Mouse (Mus musculus) hindbrain, embryonic 10.5 days (tissue): Measurements from ENCODE around the gene Arl4d. TPM values are rescaled to one million over a fixed set of nuclear protein-coding genes. Genes with fewer than 3 reads are reported as not detected.
"Not testable (repeated sequence)": the region's sequence is repeated elsewhere in the genome, so short reads cannot be mapped to it uniquely, and the experiment has no call there.

ENCODE experiments used
- DNase-seq: peaks from one replicate; pipeline ENCODE4 v3.0.0-alpha.2; 2017; ENCODE audit warnings: low spot score
- H3K27ac ChIP-seq: fragments of 300-500 bp; sonication (generic); 2 replicates; pipeline ENCODE4 v1.5.1; 2016; ENCODE audit warnings: mild to moderate bottlenecking, moderate library complexity
- H3K27me3 ChIP-seq: fragments of 300-500 bp; sonication (generic); 2 replicates; pipeline ENCODE4 v1.6.1; 2016; ENCODE audit warnings: mild to moderate bottlenecking; ENCODE audit not compliant: poor library complexity, insufficient read depth, severe bottlenecking
- H3K36me3 ChIP-seq: fragments of 300-500 bp; sonication (generic); 2 replicates; pipeline ENCODE4 v1.6.1; 2016; ENCODE audit warnings: mild to moderate bottlenecking, moderate library complexity
- H3K4me1 ChIP-seq: fragments of 300-500 bp; sonication (generic); replicated peaks from 2 replicates; pipeline ENCODE4 v1.6.1; 2016; ENCODE audit warnings: mild to moderate bottlenecking
- H3K4me3 ChIP-seq: fragments of 300-500 bp; sonication (generic); 2 replicates; pipeline ENCODE4 v1.5.1; 2016; ENCODE audit warnings: mild to moderate bottlenecking, moderate library complexity
- H3K9me3 ChIP-seq: fragments of 300-500 bp; sonication (generic); 2 replicates; pipeline ENCODE4 v1.6.1; 2016; ENCODE audit warnings: mild to moderate bottlenecking, moderate library complexity
- WGBS: fragments of 180-500 bp; shearing (Covaris S2); methylation state at CpG from one replicate; pipeline ENCODE4 v1.1.7; 2016; 5-methylcytosine and 5-hydroxymethylcytosine counted together
- polyA plus RNA-seq: library from polyadenylated mRNA; unstranded; fragments of >200 nt; fragmentation: Nextera tagmentation; extraction: Ambion mirVana; gene quantifications from 2 replicates; pipeline ENCODE4 v1.2.1, GENCODE M21; 2016

The Arl4d gene
- polyA plus RNA-seq, 1 experiment from 2014 or later = 9.4 TPM

DNA sequence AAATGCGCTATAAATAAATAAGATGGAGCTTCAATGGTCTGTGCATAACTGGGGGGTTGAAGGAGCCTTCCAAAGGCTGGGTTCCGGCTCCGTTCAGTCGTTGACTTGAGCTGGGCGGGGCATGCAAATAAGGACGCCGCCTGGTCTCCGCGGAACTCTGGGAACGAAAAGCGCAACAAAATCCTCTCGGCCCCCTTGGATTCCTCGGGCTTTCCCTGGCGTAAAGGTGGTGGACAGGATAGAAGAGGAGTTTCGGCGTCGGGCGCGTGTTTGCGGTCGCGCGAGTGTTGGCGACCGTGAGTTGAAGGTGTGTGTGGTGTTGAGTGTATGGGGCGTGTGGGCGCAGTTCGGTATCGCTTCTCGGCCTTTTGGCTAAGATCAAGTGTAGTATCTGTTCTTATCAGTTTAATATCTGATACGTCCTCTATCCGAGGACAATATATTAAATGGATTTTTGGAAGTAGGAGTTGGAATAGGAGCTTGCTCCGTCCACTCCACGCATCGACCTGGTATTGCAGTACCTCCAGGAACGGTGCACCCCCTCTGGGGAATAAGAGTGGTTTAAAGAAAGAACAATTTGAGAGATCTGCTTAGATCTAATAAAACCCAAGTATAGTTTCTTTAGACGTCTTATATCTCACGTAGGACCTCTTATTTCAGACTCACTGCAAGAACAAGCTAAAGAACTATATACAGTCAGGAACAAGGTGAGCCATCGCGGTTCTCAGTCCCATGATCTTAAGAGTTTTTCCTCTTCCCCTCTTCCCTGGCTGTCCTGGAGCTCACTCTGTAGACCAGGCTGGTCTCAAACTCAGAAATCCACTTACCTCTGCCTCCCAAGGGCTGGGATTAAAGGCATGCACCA, 7.2 kb upstream of the Arl4d start:
- WGBS = under 1% methylated on average over 39 of the region's 40 CpGs
- H3K9me3 ChIP-seq, H3K4me1 ChIP-seq, H3K27me3 ChIP-seq, H3K36me3 ChIP-seq: not testable (repeated sequence)
- H3K4me3 ChIP-seq = peak overlapping the region; percentile 40
- DNase-seq = peak; percentile 85
- peak overlapping the region; percentile 98 for H3K27ac ChIP-seq

DNA sequence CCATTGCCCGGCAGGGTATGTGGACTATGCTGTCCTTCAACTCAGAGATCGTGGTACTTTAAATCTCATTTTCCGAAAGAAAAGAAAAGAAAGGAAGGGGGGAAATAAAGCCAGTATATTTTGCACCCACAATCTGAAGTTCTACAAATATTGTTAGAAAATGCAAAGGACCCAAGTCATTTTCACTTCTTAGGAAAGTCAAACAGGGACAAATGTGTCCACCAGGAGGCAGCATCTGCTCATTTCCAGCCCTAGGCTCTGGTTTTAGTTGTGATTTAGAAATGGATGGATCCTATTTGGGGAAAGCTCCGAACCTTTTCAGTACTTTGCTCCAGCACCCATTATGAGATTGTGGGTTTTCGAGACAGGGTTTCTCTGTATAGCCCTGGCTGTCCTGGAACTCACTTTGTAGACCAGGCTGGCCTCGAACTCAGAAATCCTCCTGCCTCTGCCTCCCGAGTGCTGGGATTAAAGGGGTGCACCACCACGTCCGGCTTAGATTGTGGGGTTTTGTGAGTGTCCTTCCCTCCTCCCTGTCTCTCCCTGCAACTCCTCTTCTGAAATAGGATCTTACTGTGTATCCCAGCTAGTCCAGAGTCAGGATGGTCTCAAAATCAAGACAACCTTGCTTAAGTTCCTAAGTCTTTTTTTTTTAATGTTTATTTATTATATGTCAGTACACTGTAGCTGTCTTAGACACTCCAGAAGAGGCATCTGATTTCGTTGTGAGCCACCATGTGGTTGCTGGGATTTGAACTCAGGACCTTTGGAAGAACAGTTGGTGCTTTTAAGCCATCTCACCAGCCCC, 6.4 kb upstream of the Arl4d start:
- H3K4me3 ChIP-seq = no peak overlapping the region
- no peaks in the 10 kb centered on the region for H3K9me3 ChIP-seq
- H3K27ac ChIP-seq = peak overlapping the region; percentile 45; the same call in 1 of the 2 replicates
- H3K36me3 ChIP-seq = no peaks in the 10 kb centered on the region
- H3K27me3 ChIP-seq = 0 out of 2 replicates have a peak, but pooled peaks cover 5% of the 10 kb centered on the region
- peaks cover 8% of the 10 kb centered on the region for H3K4me1 ChIP-seq
- WGBS = 40% methylated on average over 10 of the region's 10 CpGs
- DNase-seq = peak; percentile 69

GRCm38 (mm10) chr11:101661191-101661590, 4.2 kb upstream of the Arl4d start:
- 77% methylated on average over 7 of the region's 7 CpGs for whole genome bisulfite sequencing
- Histone ChIP-seq H3K27ac (no peak overlapping the region), H3K4me1 (peaks cover 20% of the 10 kb centered on the region), H3K9me3 (no peaks in the 10 kb centered on the region), H3K27me3 (peaks cover under 1% of the 10 kb centered on the region; the same call in 1 of the 2 replicates), H3K36me3 (no peaks in the 10 kb centered on the region), H3K4me3 (no peak overlapping the region)
- DNase-seq = no peak

- peaks cover 7% of the 10 kb centered on the region for H3K27me3 ChIP-seq
- 74% methylated on average over 5 of the region's 5 CpGs for WGBS
Observed at GRCm38 (mm10) chr11:101661786-101662185, 3.6 kb upstream of the Arl4d start.

GRCm38 (mm10) chr11:101663229-101664027, 1.9 kb upstream of the Arl4d start:
- Histone ChIP-seq H3K36me3 (no peaks in the 10 kb centered on the region), H3K27ac (no peak overlapping the region), H3K27me3 (peaks cover 13% of the 10 kb centered on the region), H3K4me1 (peaks cover 29% of the 10 kb centered on the region), H3K4me3 (no peak overlapping the region), H3K9me3 (no peaks in the 10 kb centered on the region)
- DNase-seq = no peak
- WGBS = 68% methylated on average over 11 of the region's 11 CpGs

More at GRCm38 (mm10) chr11:101661786-101662185, 3.6 kb upstream of the Arl4d start:
- Histone ChIP-seq H3K27ac (no peak overlapping the region), H3K4me3 (no peak overlapping the region), H3K9me3 (no peaks in the 10 kb centered on the region), H3K4me1 (peaks cover 25% of the 10 kb centered on the region), H3K36me3 (no peaks in the 10 kb centered on the region)
- no peak for DNase-seq

GRCm38 (mm10) chr11:101665636-101665992, 273 bp downstream of the Arl4d start:
- WGBS = 1% methylated on average over 24 of the region's 24 CpGs

DNA sequence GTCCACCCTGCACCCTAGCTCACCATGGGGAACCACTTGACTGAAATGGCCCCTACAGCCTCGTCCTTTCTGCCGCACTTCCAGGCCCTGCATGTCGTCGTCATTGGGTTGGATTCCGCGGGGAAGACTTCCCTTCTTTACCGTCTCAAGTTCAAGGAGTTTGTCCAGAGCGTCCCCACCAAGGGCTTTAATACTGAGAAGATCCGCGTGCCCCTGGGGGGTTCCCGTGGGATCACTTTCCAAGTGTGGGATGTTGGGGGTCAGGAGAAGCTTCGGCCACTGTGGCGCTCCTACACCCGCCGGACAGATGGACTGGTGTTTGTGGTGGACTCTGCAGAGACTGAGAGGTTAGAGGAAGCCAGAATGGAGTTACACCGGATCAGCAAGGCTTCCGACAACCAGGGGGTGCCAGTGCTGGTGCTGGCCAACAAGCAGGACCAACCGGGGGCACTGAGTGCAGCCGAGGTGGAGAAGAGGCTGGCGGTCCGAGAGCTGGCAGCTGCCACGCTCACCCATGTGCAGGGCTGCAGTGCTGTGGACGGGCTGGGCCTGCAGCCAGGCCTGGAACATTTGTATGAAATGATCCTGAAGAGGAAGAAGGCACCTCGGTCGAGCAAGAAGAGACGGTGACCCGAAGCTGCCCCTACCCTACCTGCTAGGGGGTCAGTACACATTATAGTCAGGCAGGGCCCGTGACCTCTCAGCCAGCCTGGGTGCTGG, 1.4 kb downstream of the Arl4d start:
- H3K27me3 ChIP-seq = peaks cover 13% of the 10 kb centered on the region
- DNase-seq = no peak
- no peaks in the 10 kb centered on the region for H3K36me3 ChIP-seq
- no peaks in the 10 kb centered on the region for H3K9me3 ChIP-seq
- peak overlapping the region; percentile 29; the same call in 1 of the 2 replicates for H3K27ac ChIP-seq
- WGBS = 80% methylated on average over 28 of the region's 28 CpGs
- peak overlapping the region; percentile 30 for H3K4me3 ChIP-seq
- peaks cover 41% of the 10 kb centered on the region for H3K4me1 ChIP-seq

More at GRCm38 (mm10) chr11:101665636-101665992, 273 bp downstream of the Arl4d start:
- Histone ChIP-seq H3K27me3 (peaks cover 13% of the 10 kb centered on the region), H3K9me3 (no peaks in the 10 kb centered on the region), H3K4me3 (peak overlapping the region; percentile 72), H3K27ac (peak overlapping the region; percentile 84), H3K4me1 (peaks cover 41% of the 10 kb centered on the region), H3K36me3 (no peaks in the 10 kb centered on the region)
- DNase-seq = no peak

GRCm38 (mm10) chr11:101667871-101668532, 2.7 kb downstream of the Arl4d start:
- peaks cover 13% of the 10 kb centered on the region for H3K27me3 ChIP-seq
- no peaks in the 10 kb centered on the region for H3K9me3 ChIP-seq
- H3K4me3 ChIP-seq = peak overlapping the region; percentile 29
- H3K27ac ChIP-seq = peak overlapping the region; percentile 60; the same call in 1 of the 2 replicates
- H3K4me1 ChIP-seq = peaks cover 43% of the 10 kb centered on the region
- H3K36me3 ChIP-seq = no peaks in the 10 kb centered on the region
- 82% methylated on average over 14 of the region's 14 CpGs for WGBS
- DNase-seq = no peak

DNA sequence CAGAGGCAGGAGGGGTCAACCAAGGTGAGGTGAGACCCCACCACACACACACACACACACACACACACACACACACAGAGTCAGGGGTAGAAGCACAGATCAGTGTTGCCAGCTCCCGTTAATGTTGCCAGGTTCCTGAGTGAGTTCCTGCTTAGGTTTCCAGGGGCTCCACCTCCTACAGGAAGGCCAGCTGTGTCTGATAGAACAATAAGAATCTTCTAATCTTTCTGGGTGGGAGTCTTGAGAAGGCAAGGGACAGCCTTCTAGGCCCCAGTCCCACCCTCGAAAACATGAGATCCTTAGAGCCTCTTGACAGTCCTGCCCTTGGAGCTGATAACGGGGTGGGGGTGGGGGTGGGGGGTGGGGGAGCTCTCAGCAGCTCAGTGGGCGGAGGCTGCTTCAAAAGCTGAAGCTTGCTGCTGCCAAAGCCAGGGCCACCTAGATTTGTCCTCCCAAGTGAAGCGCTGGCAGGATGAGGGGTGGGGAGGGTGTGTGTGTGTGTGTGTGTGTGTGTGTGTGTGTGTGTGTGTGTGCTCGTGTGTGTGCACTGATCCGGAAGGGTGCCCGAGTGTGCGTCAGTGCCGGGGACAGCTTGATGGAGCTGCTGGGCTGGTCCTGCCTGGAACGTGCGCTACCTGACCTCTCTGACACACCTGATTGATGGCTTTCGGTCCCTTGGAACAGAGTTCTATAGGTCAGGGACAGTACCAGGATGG, 3.4 kb downstream of the Arl4d start:
- H3K27ac ChIP-seq = peak overlapping the region; percentile 60
- 57% methylated on average over 13 of the region's 13 CpGs for WGBS
- H3K27me3 ChIP-seq = peaks cover 13% of the 10 kb centered on the region
- DNase-seq = no peak
- no peaks in the 10 kb centered on the region for H3K9me3 ChIP-seq
- peak overlapping the region; percentile 29 for H3K4me3 ChIP-seq
- no peaks in the 10 kb centered on the region for H3K36me3 ChIP-seq
- peaks cover 50% of the 10 kb centered on the region for H3K4me1 ChIP-seq

- no peaks in the 10 kb centered on the region for H3K9me3 ChIP-seq
- no peak overlapping the region for H3K27ac ChIP-seq
- 88% methylated on average over 1 of the region's 1 CpGs for WGBS
Observed at GRCm38 (mm10) chr11:101670334-101670733, 5.0 kb downstream of the Arl4d start.

DNA sequence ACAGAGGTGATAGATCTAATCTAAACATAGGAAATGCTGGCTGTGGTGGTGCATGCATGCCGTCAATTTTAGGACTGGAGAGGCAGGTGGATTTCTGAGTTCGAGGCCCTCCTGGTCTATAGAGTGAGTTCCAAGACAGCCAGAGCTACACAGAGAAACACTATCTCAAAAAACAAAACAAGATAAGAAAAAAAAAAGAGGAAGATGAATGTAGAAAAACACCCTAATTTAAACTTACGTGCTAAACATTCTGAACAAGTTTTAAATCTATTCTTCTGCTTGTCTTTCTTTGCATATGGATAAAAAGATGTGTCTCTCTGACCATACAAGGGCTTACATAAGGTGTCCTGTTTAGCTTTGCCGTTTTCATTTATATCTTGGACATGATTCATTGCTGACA, 5.9 kb downstream of the Arl4d start:
- WGBS = 90% methylated on average over 4 of the region's 4 CpGs
- Histone ChIP-seq H3K4me3 (no peak overlapping the region), H3K4me1 (peaks cover 39% of the 10 kb centered on the region), H3K9me3 (no peaks in the 10 kb centered on the region), H3K27me3 (peaks cover 12% of the 10 kb centered on the region), H3K36me3 (no peaks in the 10 kb centered on the region), H3K27ac (no peak overlapping the region)
- DNase-seq = no peak

More at GRCm38 (mm10) chr11:101670334-101670733, 5.0 kb downstream of the Arl4d start:
- DNase-seq = no peak
- peaks cover 44% of the 10 kb centered on the region for H3K4me1 ChIP-seq
- no peak overlapping the region for H3K4me3 ChIP-seq
- peaks cover 13% of the 10 kb centered on the region for H3K27me3 ChIP-seq
- H3K36me3 ChIP-seq = no peaks in the 10 kb centered on the region
